Mouse (Mus musculus): Measurements from ENCODE around the gene Ctu2. TPM values are rescaled to one million over a fixed set of nuclear protein-coding genes. Genes with fewer than 3 reads are reported as not detected.

Ctu2 gene
- polyA plus RNA-seq, 1 experiment from 2014 or later, result 7.9 TPM

- WGBS (ENCODE audit: missing documents), result 81% methylated on average over 3 of the region's 3 CpGs
- Histone ChIP-seq H3K79me2 (ENCODE audit: inconsistent target) (peaks cover 100% of the 10 kb centered on the region), H3K27ac (no peak overlapping the region), H3K36me3 (ENCODE audit: inconsistent target) (no peaks in the 10 kb centered on the region), H3K4me3 (ENCODE audit: inconsistent target) (no peak overlapping the region)
Measured at GRCm38 (mm10) chr8:122526084-122526483, 50.1 kb downstream of the Ctu2 start.

- 76% methylated on average over 7 of the region's 7 CpGs for WGBS (ENCODE audit: missing documents)
- no peaks in the 10 kb centered on the region for H3K36me3 ChIP-seq (ENCODE audit: inconsistent target)
- H3K27ac ChIP-seq, result no peak overlapping the region
- H3K79me2 ChIP-seq (ENCODE audit: inconsistent target), result peaks cover 100% of the 10 kb centered on the region
- H3K4me3 ChIP-seq (ENCODE audit: inconsistent target), result no peak overlapping the region
Measured at GRCm38 (mm10) chr8:122526526-122527170, 50.7 kb downstream of the Ctu2 start.

GRCm38 (mm10) chr8:122527937-122528336 is 52.0 kb downstream of the Ctu2 start:
- 93% methylated on average over 3 of the region's 3 CpGs for WGBS (ENCODE audit: missing documents)
- Histone ChIP-seq H3K36me3 (ENCODE audit: inconsistent target) (peaks cover 4% of the 10 kb centered on the region; the same call in 1 of the 2 replicates), H3K4me3 (ENCODE audit: inconsistent target) (no peak overlapping the region), H3K27ac (no peak overlapping the region), H3K79me2 (ENCODE audit: inconsistent target) (peaks cover 100% of the 10 kb centered on the region)

- WGBS (ENCODE audit: missing documents), result 100% methylated on average over 4 of the region's 4 CpGs
- H3K4me3 ChIP-seq (ENCODE audit: inconsistent target), result no peak overlapping the region
- H3K36me3 ChIP-seq (ENCODE audit: inconsistent target), result peaks cover 4% of the 10 kb centered on the region; the same call in 1 of the 2 replicates
Measured at GRCm38 (mm10) chr8:122529159-122529558, 53.2 kb downstream of the Ctu2 start.

GRCm38 (mm10) chr8:122531312-122531711 is 55.4 kb downstream of the Ctu2 start:
- Histone ChIP-seq H3K27ac (no peak overlapping the region), H3K4me3 (ENCODE audit: inconsistent target) (no peak overlapping the region), H3K36me3 (ENCODE audit: inconsistent target) (peaks cover 4% of the 10 kb centered on the region; the same call in 1 of the 2 replicates), H3K79me2 (ENCODE audit: inconsistent target) (peaks cover 100% of the 10 kb centered on the region)
- 95% methylated on average over 8 of the region's 8 CpGs for WGBS (ENCODE audit: missing documents)

More at GRCm38 (mm10) chr8:122529159-122529558, 53.2 kb downstream of the Ctu2 start:
- Histone ChIP-seq H3K27ac (no peak overlapping the region), H3K79me2 (ENCODE audit: inconsistent target) (peaks cover 100% of the 10 kb centered on the region)

Other genes with a start within 250 kb of the Ctu2 start
- 2.0 to 3.6 TPM (median 2.3 TPM) in 3 replicates for gene Zfpm1, start 194.0 kb upstream of the Ctu2 start, polyA plus RNA-seq (2018)
- not detected in 3 replicates for gene Trhr2, start 115.4 kb upstream of the Ctu2 start, polyA plus RNA-seq (2018)
- 28.5 to 44.3 TPM (median 38.9 TPM) in 3 replicates for gene Zc3h18, start 99.5 kb upstream of the Ctu2 start, polyA plus RNA-seq (2018)
- not detected in 3 replicates for gene Il17c, start 54.1 kb upstream of the Ctu2 start, polyA plus RNA-seq (2018)
- 942 to 2,075 TPM (median 1,538 TPM) in 3 replicates for gene Cyba, start 43.2 kb upstream of the Ctu2 start, polyA plus RNA-seq (2018)
- 10.1 to 40.6 TPM (median 23.8 TPM) in 3 replicates for gene Mvd, start 32.7 kb upstream of the Ctu2 start, polyA plus RNA-seq (2018)
- not detected in 3 replicates for gene Snai3, start 15.4 kb upstream of the Ctu2 start, polyA plus RNA-seq (2018)
- gene Rnf166, start 79 bp upstream of the Ctu2 start, polyA plus RNA-seq (2018), result 36.6 to 108 TPM (median 59.1 TPM) in 3 replicates
- 43.2 to 134 TPM (median 57.2 TPM) in 3 replicates for gene Piezo1, start 75.2 kb downstream of the Ctu2 start, polyA plus RNA-seq (2018)
- gene Cdt1, start 91.9 kb downstream of the Ctu2 start, polyA plus RNA-seq (2018), result 11.1 to 84.7 TPM (median 15.5 TPM) in 3 replicates
- 89.7 to 305 TPM (median 145 TPM) in 3 replicates for gene Aprt, start 100.8 kb downstream of the Ctu2 start, polyA plus RNA-seq (2018)
- 70.7 to 140 TPM (median 99.8 TPM) in 3 replicates for gene Galns, start 135.3 kb downstream of the Ctu2 start, polyA plus RNA-seq (2018)
- 54.4 to 79.3 TPM (median 76.9 TPM) in 3 replicates for gene Trappc2l, start 135.5 kb downstream of the Ctu2 start, polyA plus RNA-seq (2018)
- not detected in 3 replicates for gene Pabpn1l, start 146.6 kb downstream of the Ctu2 start, polyA plus RNA-seq (2018)
- 0.87 to 1.4 TPM (median 1.0 TPM) in 3 replicates for gene Cbfa2t3, start 223.0 kb downstream of the Ctu2 start, polyA plus RNA-seq (2018)

Measured in macrophage (primary cell).